Mouse (Mus musculus) embryonic fibroblast, embryonic 13.5 days (primary cell): ENCODE results near the gene Rangap1. TPM values are rescaled to one million over a fixed set of nuclear protein-coding genes. Genes with fewer than 3 reads are reported as not detected.
"Not testable (repeated sequence)": the region's sequence is repeated elsewhere in the genome, so short reads cannot be mapped to it uniquely, and the experiment has no call there.

Source experiments
- H3K27ac ChIP-seq: 2 replicates; pipeline ENCODE4 v1.5.1; 2012; ENCODE audit warnings: low read length, control low read depth, inconsistent platforms; ENCODE audit not compliant: insufficient read depth
- H3K4me1 ChIP-seq: 2 replicates; pipeline ENCODE4 v1.6.1; 2011; ENCODE audit warnings: low read length; ENCODE audit not compliant: control insufficient read depth, insufficient read depth
- H3K4me3 ChIP-seq: 2 replicates; pipeline ENCODE4 v1.5.1; 2011; ENCODE audit warnings: mild to moderate bottlenecking, control low read depth, low read length; ENCODE audit not compliant: insufficient read depth
- CTCF ChIP-seq: IDR thresholded peaks from 2 replicates; pipeline ENCODE4 v1.5.1; 2011; ENCODE audit warnings: mild to moderate bottlenecking, control low read depth, low read length, moderate library complexity, borderline replicate concordance; ENCODE audit not compliant: insufficient read depth
- POLR2A ChIP-seq: IDR thresholded peaks from 2 replicates; pipeline ENCODE4 v1.6.1; 2011; ENCODE audit warnings: low read depth, mild to moderate bottlenecking, control low read depth, low read length, moderate library complexity
- polyA plus RNA-seq: library from polyadenylated mRNA; stranded (reverse); fragments of >200 nt; gene quantifications from 2 replicates; pipeline ENCODE4 v1.2.4, GENCODE M21; 2011; ENCODE audit warnings: low read depth; ENCODE audit not compliant: missing spikeins, insufficient read length

Gene Rangap1
- polyA plus RNA-seq, 1 experiment = 69.1 TPM

DNA sequence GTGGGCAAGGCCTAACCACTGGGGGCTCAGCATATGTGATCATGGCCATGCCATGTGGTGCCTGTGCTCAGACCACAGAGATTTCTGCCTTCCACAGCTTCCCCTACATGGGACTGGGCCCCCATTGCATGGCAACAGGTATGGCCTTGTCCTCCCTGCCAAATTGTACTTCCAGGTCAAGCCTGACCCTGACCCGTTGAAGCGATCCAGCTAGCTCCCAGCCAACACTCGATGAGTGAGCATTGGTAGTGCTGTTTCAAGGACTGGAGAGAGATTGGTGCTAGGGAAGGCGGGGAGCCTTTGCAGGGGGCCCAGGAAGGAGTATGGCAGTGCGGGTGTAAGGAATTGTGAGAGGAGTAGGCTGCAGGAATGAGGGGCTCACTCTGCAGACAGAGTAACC lies 21.1 kb upstream of the Rangap1 start:
- Histone ChIP-seq H3K4me3 (no peak overlapping the region), H3K27ac (no peak overlapping the region), H3K4me1 (no peaks in the 10 kb centered on the region)
- TF ChIP-seq CTCF (no peak), POLR2A (no peak)

DNA sequence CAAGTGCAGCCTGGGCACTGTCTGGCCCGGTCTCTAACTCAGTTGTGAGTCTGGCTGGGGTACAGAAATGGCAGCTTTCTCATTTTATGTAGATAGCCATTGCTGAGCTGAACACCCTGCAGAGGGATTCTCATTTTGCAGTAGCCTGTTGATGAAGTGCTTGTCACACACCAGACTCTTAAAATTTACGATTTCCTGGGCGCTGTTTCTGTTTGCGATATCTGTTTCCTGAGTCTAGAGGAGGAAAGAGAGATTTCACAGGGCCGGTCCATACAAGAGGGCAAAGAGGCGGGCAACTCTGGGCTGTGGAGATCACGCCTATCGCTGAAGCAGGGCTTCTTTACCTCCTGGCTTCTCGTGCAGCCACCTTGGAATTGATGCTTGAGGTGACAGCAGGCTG lies 20.3 kb upstream of the Rangap1 start:
- no peak for TF ChIP-seq POLR2A
- no peak for TF ChIP-seq CTCF
- H3K4me1 ChIP-seq = no peaks in the 10 kb centered on the region
- H3K4me3 ChIP-seq = no peak overlapping the region
- no peak overlapping the region for H3K27ac ChIP-seq

DNA sequence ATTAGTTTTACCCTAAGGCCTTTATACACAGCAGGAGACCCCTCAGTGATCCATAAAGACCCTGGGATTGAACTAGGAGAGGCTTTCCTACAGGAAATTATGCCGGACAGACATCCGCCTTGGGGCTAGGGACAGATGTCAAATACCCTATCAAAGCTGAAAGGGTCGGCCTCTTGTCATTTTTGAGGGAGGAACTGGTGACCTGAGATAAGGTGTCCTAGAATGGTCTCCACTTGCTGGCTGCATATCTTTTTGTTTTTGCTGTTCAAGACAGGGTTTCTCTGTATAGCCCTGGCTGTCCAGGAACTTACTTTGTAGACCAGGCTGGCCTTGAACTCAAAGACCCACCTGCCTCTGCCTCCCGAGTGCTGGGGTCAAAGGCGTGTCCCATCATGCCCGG lies 19.2 kb upstream of the Rangap1 start:
- Histone ChIP-seq H3K4me3 (no peak overlapping the region), H3K27ac (no peak overlapping the region), H3K4me1 (no peaks in the 10 kb centered on the region)
- TF ChIP-seq CTCF = no peak
- TF ChIP-seq POLR2A = no peak

DNA sequence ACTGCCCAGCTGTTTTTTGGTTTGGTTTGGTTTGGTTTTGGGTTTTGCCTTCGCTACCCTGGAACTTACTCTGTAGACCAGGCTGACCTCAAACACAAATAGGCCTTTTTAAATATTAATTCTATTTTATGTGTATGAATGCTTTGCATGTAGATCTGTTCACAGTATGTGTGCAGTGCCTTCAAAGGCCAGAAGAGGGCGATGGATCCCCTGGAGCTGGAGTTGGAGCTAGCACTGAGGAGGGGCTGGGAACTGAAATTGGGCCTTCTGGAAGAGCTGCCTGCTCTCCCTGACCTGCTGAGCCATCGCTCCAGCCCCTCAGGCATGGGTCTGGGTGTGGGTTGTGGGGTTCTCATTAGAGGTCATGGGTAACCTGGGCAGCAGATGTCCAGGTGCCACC lies 16.6 kb upstream of the Rangap1 start:
- H3K4me3 ChIP-seq = no peak overlapping the region
- no peak for TF ChIP-seq CTCF
- TF ChIP-seq POLR2A = no peak
- no peaks in the 10 kb centered on the region for H3K4me1 ChIP-seq
- H3K27ac ChIP-seq = no peak overlapping the region

DNA sequence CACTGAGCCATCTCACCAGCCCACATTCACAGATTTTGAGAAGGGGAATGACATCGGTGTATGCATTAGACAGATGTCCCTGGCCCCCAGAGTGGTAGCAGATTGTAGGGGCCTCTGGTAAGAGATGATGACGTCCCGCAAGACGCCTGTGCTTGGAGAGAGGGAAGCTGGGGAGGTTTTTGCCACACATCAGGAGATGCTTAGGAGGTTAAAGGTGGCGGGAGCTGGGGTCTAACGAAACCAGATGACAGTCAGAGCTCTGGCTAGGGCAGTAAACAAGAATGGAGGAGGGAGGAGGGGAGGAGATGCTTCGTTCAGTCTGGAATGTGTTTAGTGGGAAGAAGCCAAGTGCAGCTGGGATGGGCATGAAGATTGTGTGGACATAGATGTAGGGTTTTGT lies 16.1 kb upstream of the Rangap1 start:
- Histone ChIP-seq H3K4me1 (no peaks in the 10 kb centered on the region), H3K27ac (no peak overlapping the region), H3K4me3 (no peak overlapping the region)
- TF ChIP-seq POLR2A = no peak
- TF ChIP-seq CTCF = no peak

DNA sequence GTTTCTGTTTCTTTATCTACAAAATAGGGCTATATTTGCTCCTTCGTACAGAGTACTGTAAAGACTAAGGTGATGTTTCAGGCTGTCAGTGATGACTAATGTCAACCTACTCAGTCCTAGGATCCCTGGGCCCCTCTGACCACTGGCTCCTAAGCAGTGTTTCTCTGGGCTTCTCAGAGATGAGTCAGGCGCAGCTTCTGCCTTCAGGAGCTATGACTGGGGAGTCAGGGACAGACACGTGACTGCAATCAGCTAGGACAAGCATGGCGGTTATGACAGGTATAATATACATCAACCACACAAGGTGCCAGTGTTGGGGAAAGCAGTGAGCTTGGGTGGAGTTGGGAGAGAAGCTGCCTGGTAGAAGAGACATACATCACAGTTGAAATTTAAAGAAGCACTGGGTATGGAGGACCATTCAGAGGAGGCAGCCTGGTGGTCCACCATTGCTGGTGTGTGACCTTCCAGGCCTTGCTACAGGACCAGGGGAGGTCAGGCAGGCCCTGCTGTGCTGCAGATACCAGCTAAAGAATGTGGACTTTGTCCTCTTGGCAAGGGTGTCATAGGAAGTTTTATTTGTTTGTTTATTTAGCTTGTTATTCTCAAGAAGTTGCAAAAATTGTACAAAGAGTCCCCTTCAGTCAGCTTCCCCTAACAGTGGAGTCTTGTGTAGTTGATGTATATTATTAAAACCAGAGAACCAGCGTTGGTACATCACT lies 15.2 kb upstream of the Rangap1 start:
- H3K27ac ChIP-seq = no peak overlapping the region
- no peaks in the 10 kb centered on the region for H3K4me1 ChIP-seq
- no peak overlapping the region for H3K4me3 ChIP-seq
- TF ChIP-seq POLR2A (no peak), CTCF (no peak)

DNA sequence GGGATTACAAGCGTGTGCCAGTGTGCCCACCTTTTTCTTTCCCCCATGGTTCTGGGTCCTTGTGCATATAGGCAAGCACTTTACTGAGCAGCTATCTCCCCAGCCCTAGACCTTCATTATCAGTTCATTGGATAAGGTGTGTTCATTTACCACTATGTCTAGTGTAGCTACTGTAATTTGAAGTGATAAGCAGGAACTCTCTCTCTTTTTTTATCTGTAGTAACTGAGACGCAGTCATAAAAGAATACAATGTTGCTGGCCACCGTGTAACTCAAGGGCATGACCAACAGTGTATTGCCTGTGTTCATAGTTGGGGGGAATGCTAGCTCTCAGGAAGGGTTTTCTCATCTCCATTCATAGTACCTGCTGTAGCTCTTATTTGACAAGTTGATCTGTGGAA lies 14.2 kb upstream of the Rangap1 start:
- Histone ChIP-seq H3K4me1 (no peaks in the 10 kb centered on the region), H3K4me3 (no peak overlapping the region), H3K27ac (no peak overlapping the region)
- TF ChIP-seq POLR2A = no peak
- no peak for TF ChIP-seq CTCF

DNA sequence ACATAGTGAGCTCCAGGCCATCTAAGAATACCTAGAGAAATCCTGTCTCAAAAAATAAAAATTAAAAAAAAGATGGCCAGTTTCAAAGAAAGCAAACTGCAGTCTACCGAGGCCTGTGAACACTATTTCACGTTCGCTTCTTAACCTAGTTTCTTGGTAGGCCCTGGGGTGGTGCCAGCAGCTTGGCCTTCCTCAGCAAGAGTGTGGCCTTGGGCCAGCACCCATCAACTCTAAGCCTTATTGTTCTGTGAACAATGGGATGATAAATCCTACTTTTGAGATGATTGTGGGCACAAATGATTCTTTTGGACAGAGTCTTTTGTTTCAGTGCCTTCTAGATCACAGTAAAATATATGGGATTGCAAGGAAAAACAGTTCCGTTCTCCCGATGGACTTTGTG lies 13.4 kb upstream of the Rangap1 start:
- no peak overlapping the region for H3K27ac ChIP-seq
- no peaks in the 10 kb centered on the region for H3K4me1 ChIP-seq
- no peak for TF ChIP-seq CTCF
- no peak for TF ChIP-seq POLR2A
- no peak overlapping the region for H3K4me3 ChIP-seq

DNA sequence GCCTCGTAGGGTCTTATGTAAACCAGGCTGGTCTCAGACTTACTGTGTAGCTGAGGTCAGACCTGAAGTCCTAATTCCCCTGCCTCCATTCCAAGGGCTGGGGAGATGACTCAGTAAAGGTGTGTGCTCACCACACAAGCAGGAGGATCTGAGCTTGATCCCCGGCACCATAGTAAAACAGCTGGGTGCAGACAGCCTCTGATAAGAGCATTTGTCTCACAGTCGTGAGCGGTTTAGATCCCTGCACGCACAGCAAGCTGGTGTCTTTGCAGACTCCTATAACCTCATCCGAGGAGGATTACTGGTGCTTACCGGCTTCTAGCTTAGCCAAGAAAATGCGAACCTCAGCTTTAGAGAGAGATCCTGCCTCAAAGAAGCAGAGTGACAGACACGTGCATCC lies 8.3 kb upstream of the Rangap1 start:
- no peaks in the 10 kb centered on the region for H3K4me1 ChIP-seq
- no peak for TF ChIP-seq CTCF
- TF ChIP-seq POLR2A = no peak
- no peak overlapping the region for H3K27ac ChIP-seq
- H3K4me3 ChIP-seq = no peak overlapping the region

DNA sequence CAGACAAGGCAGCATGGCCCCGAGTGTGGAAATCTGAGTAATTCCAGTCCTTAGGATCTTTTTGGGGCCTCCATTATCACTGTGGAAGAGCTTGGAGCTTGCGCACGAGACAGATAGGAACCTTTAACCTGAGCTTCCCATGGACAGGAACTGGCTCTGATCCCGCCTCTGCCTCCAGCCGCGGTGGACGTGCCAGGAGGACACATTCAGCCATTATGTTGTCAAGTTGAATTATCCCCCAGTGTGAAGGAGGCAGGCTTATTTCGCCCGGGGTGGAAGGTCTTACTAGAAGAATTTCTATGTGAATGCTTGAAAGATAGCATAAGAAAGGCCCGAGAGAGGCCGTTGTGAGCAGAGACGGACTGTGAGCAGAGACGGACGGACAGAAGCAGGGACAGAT lies 4.4 kb upstream of the Rangap1 start:
- H3K4me1 ChIP-seq = no peaks in the 10 kb centered on the region
- no peak overlapping the region for H3K4me3 ChIP-seq
- no peak overlapping the region for H3K27ac ChIP-seq
- TF ChIP-seq CTCF (no peak), POLR2A (no peak)

DNA sequence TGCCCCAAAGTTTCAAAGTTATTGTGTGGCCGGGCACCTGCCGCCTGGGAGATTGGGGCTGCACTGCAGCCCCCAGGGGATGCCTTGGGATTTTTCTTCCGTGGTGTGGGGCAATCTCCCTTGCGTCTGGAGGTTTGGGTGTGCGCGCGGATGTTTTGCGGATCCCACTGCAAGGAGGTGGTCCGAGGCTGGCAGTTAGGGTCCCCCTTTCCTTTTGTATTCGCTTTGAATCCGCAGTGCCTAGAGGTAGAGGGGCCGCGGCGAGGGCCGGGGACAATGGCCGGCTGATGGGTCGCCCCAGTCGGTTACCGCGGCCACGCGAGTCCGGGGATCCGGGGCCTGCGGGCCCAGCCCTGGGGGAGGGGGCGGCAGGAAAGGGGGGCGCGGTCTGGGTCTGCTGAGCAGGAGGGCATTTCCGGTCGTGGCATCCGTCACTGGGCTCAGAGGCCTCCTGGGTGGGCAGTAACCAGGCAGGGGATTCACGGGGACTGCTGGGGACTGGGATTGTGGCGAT lies 328 bp upstream of the Rangap1 start:
- peak overlapping the region; percentile 86 for H3K4me3 ChIP-seq
- TF ChIP-seq CTCF (no peak), POLR2A (peak; percentile 55)
- H3K27ac ChIP-seq = no peak overlapping the region; the same call in 1 of the 2 replicates
- no peaks in the 10 kb centered on the region for H3K4me1 ChIP-seq

DNA sequence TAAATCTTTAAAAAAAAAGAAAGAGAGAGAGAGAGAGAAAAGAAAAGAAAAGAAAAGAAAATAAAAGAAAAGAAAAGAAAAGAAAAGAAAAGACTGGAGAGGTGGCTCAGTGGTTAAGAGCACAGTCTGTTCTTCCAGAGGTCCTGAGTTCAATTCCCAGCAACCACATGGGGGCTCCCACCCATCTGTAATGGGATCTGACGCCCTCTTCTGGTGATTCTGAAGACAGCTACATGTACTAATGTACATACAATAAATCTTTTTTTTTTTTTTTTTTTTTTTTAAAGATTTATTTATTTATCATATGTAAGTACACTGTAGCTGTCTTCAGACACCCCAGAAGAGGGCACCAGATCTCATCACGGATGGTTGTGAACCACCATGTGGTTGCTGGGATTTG lies 3.0 kb downstream of the Rangap1 start:
- not testable (repeated sequence) for H3K4me3 ChIP-seq, H3K27ac ChIP-seq, H3K4me1 ChIP-seq
